Mouse (Mus musculus) stomach, postnatal 0 days (tissue): Measurements from ENCODE around the gene Bicral.

Experiments
- CTCF ChIP-seq: IDR thresholded peaks from 2 replicates; pipeline ENCODE4 v1.5.1; 2016; ENCODE audit warnings: antibody characterized with exemption, low read depth, mild to moderate bottlenecking, moderate library complexity
- EP300 ChIP-seq: optimal IDR thresholded peaks from 2 replicates; pipeline ENCODE3; 2016; ENCODE audit warnings: antibody characterized with exemption

- no peak for TF ChIP-seq CTCF
- TF ChIP-seq EP300: no peak
Observed at GRCm38 (mm10) chr17:46847206-46847605, 11.1 kb downstream of the Bicral start.
